Mouse (Mus musculus) cerebellum, adult 2 months (tissue): ENCODE data around the gene Gm42957. TPM values are rescaled to one million over a fixed set of nuclear protein-coding genes. Genes with fewer than 3 reads are reported as not detected.
A peak's percentile ranks its signal among the peaks of the same experiment; 100 is the strongest.
"Not testable (repeated sequence)": the region's sequence is repeated elsewhere in the genome, so short reads cannot be mapped to it uniquely, and the experiment has no call there.

Source experiments
- DNase-seq, 2 experiments: peaks; one replicate each; pipeline ENCODE4 v3.0.0; 2021
- H3K27ac ChIP-seq: fragments of 200-500 bp; 2 replicates; pipeline ENCODE4 v1.5.1; 2012; ENCODE audit warnings: low read length, control low read depth, inconsistent platforms; ENCODE audit not compliant: insufficient read depth
- H3K27me3 ChIP-seq: fragments of 200-500 bp; 2 replicates; pipeline ENCODE4 v1.6.1; 2012; ENCODE audit warnings: inconsistent platforms, mild to moderate bottlenecking, low read length, moderate library complexity; ENCODE audit not compliant: control insufficient read depth, insufficient read depth
- H3K4me1 ChIP-seq: fragments of 200-500 bp; 2 replicates; pipeline ENCODE4 v1.6.1; 2011; ENCODE audit warnings: low read length; ENCODE audit not compliant: control insufficient read depth, insufficient read depth
- H3K4me3 ChIP-seq: fragments of 200-500 bp; replicated peaks from 2 replicates; pipeline ENCODE3; 2011; ENCODE audit warnings: mild to moderate bottlenecking, low read depth, low read length, control low read depth; ENCODE audit not compliant: insufficient read depth
- CTCF ChIP-seq: fragments of 200-500 bp; IDR thresholded peaks from 2 replicates; pipeline ENCODE4 v1.5.1; 2011; ENCODE audit warnings: low read depth, mild to moderate bottlenecking, control low read depth, low read length, moderate library complexity, borderline replicate concordance; ENCODE audit not compliant: insufficient read depth
- POLR2A ChIP-seq: fragments of 200-500 bp; IDR thresholded peaks from 2 replicates; pipeline ENCODE4 v1.6.1; 2011; ENCODE audit warnings: low read length, control low read depth, borderline replicate concordance; ENCODE audit not compliant: insufficient read depth
- WGBS: fragments of 180-500 bp; shearing (Covaris S2); methylation state at CpG from one replicate; pipeline ENCODE4 v1.1.7; 2018; 5-methylcytosine and 5-hydroxymethylcytosine counted together
- polyA plus RNA-seq: library from polyadenylated mRNA; depleted of rRNA; stranded (reverse); fragments of >200 nt; gene quantifications from 2 replicates; pipeline ENCODE4 v1.2.3, GENCODE M21; 2012

Gene Gm42957
- polyA plus RNA-seq, 1 experiment: 0.16 TPM

DNA sequence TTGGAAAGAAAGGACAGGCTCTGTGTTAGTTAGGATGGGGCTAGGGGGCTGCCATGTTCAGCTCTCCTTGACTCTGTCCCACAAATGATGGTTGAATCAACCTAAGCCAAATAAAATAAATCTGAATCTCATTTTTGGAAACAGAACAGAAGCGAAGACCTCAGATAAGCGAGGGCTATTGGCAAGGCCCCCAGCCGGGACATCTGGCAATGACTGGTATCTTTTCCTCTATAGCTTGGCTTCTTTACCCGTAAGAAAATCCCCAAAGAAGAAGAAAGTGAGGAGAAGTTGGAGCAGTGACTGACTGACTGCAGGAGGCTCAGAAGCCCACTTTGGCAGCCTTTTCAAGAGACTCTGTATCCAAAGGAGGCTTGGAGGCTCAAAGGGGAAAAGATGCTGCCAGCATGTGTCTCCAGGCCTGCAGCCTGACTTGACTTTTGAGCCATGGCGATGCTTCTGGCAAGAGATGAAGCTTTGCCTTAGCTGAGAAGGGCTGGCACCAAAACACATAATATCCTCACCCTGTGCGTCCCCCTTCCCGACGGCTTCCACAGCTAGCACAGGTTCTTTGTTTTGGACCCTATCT lies 27.6 kb downstream of the Gm42957 start:
- Histone ChIP-seq H3K4me1 (no peaks in the 10 kb centered on the region; the same call in 1 of the 2 replicates), H3K27me3 (no peaks in the 10 kb centered on the region), H3K4me3 (peak overlapping the region; percentile 49), H3K27ac (0 out of 2 replicates have a peak overlapping the region, but pooled peaks have one; percentile 17)
- peak; percentile 26 to 39 for DNase-seq
- TF ChIP-seq POLR2A (no peak), CTCF (no peak)
- WGBS: 23% methylated on average over 8 of the region's 8 CpGs

DNA sequence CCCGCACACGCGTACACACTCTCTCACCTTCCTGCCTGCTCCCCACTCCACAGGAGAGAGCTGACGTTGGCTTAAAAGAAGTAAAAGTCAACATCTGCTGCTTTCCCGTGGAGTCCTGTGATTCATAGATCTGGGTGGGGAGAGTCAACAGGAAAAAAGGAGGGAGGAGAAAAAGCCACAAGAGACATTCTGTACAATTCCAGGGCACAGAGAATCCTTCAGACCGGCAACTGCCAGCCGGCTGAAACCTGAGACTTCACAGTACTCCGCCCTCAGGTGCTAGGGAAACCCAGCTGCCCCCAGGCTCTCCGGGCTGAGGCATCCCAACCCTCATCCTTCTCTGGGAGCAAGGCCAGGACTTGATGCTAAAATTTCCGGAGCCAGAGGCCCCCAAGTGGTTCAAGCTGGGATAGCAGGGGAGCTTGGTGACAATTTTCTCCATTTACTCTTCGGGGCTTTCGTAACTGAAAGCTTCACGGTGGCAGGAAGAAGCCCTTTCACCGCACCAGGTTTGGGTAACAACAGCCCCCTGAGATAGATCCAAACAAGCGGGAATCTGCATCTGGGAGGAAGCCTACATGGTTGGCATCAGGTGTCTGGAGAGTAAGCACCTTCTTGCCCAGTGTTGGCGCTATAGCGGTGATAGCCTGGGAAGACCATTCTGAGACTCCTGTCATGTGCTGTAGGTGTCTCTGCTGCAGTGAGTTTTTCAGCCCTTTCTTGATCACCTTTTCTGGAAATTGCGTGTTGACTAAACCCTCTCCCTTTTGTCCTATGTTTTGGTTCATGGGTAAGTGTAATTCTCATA lies 28.4 kb downstream of the Gm42957 start:
- peak overlapping the region; percentile 76 for H3K4me3 ChIP-seq
- no peaks in the 10 kb centered on the region; the same call in 1 of the 2 replicates for H3K4me1 ChIP-seq
- no peaks in the 10 kb centered on the region for H3K27me3 ChIP-seq
- peak overlapping the region; percentile 52 for H3K27ac ChIP-seq
- TF ChIP-seq POLR2A (peak; percentile 25; the same call in 1 of the 2 replicates), CTCF (peak; percentile 71)
- WGBS: 2% methylated on average over 16 of the region's 18 CpGs
- DNase-seq: peak; percentile 86 to 93

DNA sequence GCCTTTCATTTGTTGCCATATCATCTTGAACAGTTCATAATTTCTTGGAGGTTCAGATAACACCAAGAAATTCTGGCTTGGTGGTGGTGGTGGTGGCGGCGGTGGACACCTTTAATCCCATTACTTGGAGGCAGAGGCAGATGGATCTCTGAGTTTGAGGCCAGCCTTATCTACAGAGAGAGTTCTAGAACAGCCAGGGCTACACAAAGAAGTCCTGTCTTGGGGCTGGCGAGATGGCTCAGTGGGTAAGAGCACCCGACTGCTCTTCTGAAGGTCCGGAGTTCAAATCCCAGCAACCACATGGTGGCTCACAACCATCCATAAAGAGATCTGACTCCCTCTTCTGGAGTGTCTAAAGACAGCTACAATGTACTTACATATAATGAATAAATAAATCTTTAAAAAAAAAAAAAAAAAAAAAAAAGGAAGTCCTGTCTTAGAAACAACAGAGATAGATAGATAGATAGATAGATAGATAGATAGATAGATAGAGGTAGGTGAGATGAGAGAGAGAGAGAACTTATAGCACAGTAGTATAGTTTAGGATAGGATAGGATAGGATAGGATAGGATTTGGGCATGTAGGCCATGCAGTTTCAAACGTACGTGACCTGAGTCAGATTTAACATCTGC lies 30.6 kb downstream of the Gm42957 start:
- H3K4me1 ChIP-seq, H3K27ac ChIP-seq, H3K27me3 ChIP-seq, DNase-seq, H3K4me3 ChIP-seq: not testable (repeated sequence)
- WGBS: 93% methylated on average over 7 of the region's 7 CpGs

DNA sequence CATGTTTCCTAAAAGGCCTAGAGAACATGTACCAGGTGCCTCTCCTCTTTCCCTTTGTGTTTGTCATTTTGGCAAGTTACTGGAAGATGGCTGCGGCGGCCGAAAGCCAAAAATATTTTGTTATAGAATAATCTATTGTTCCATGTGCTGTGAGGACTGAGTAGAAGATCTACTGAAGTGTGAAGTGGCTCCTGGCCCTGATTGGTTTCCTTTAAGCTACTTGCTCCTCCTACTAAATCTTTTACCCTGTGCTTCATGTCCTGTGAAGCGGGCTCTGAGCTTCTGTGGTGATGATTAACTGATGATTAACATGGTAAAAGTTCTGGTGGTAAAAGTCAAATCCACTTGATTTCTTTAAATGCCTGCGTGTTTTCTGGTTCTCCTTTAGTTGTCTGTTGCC lies 31.6 kb downstream of the Gm42957 start:
- no peaks in the 10 kb centered on the region for H3K27me3 ChIP-seq
- H3K4me3 ChIP-seq: no peak overlapping the region
- no peak for DNase-seq
- no peak for TF ChIP-seq POLR2A
- no peak for TF ChIP-seq CTCF
- H3K27ac ChIP-seq: no peak overlapping the region
- no peaks in the 10 kb centered on the region; the same call in 1 of the 2 replicates for H3K4me1 ChIP-seq
- WGBS: 92% methylated on average over 5 of the region's 5 CpGs

DNA sequence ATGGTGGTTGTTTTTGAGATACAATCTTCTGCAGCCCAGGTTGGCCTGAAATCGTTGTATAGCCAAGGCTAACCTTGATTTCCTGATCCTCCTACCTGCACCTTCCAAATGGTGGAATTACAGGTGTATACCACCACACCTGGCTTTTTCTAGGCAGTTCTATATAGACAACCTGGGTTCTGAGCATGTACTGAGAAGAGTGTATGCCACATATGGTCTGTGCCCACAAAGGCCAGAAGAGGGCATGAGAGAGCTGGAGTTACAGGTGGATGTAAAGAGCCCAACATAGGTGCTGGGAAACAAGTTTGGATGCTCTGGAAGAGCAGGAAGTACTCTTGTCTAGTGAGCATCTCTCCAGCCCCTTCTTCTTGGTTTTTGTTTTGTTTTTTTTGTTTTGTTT lies 32.0 kb downstream of the Gm42957 start:
- no peak for DNase-seq
- Histone ChIP-seq H3K4me3 (no peak overlapping the region), H3K27ac (no peak overlapping the region), H3K27me3 (no peaks in the 10 kb centered on the region), H3K4me1 (no peaks in the 10 kb centered on the region; the same call in 1 of the 2 replicates)
- TF ChIP-seq POLR2A (no peak), CTCF (peak; percentile 19; the same call in 1 of the 2 replicates)
- 47% methylated on average over 1 of the region's 1 CpGs for WGBS

DNA sequence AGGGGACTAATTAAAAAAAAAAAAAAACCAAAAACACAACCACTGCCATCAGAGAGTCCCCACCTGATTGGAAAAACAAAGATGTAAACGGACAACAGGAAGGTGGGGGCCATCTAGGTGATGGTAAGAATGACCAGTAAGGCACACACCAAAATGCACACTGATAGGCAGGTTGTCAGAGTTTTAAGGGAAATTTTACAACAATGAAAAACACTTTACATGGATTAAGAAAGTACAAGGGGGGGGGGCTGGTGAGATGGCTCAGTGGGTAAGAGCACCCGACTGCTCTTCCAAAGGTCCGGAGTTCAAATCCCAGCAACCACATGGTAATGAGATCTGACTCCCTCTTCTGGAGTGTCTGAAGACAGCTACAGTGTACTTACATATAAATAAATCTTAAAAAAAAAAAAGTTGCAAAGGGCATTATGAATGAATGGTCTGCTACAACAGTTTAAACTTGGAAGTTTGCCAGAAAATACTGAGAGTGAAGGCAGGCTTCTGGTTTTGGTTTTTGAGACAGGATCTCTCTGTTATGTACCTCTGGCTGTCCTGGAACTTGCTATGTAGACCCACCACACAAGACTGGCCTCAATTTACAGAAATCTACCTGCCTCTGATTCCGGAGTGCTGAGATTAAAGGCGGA lies 33.3 kb downstream of the Gm42957 start:
- DNase-seq: no peak
- H3K27ac ChIP-seq: no peak overlapping the region
- H3K27me3 ChIP-seq: no peaks in the 10 kb centered on the region
- WGBS: 83% methylated on average over 5 of the region's 5 CpGs
- no peak overlapping the region for H3K4me3 ChIP-seq
- TF ChIP-seq POLR2A (no peak), CTCF (no peak)
- no peaks in the 10 kb centered on the region; the same call in 1 of the 2 replicates for H3K4me1 ChIP-seq

DNA sequence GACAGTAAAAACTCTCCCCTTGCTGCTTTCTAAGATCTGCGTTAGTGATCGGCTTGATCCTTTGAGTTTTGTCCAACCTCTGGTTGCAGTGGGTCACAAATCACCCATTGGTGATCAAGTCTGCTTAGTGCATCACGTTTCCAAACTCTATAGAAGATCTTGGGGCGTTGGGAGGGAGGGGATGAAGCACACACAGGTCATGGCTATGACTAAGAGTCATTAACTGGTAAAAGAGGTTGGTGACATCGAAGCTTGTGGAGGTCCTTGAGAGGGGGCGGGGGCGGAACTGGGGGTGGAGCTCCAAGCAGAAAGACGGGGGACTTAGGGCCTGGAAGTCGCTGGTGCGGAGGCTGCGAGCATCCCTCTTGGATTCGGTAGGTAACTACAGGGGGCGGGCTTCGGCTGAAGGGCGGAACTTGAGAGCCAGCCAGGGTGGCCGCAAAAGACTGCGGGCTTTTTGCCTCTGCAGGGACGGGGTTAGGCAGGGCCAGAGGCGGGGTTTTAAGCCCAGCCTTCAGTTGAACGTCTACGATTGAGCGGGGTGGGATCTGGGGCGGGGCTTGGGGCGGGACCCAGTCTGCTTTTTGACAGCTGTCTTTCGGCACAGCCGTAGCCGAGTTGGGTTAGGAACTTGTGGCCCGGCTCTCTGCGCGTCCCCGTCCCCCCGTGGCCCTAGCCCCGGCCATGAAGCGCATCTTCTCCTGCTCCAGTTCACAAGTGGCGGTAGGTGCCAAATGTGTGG lies 34.6 kb downstream of the Gm42957 start, which contains the start of gene Ankrd35:
Gene Ankrd35, plus strand, starts transcription at position 405 of the 742 bp plus-strand sequence.
- no peaks in the 10 kb centered on the region for H3K27me3 ChIP-seq
- peak; percentile 13; the same call in 1 of the 2 replicates for TF ChIP-seq POLR2A
- no peak for TF ChIP-seq CTCF
- no peak within 1 kb of the TSS for H3K27ac ChIP-seq
- no peaks in the 10 kb centered on the region for H3K4me1 ChIP-seq
- H3K4me3 ChIP-seq: peak within 1 kb of the TSS; percentile 68
- WGBS: 5% methylated on average over 35 of the region's 35 CpGs
- DNase-seq: peak; percentile 82 to 86
